Mouse (Mus musculus) embryonic facial prominence, embryonic 10.5 days (tissue): ENCODE results near the gene Kcnh6. TPM values are rescaled to one million over a fixed set of nuclear protein-coding genes. Genes with fewer than 3 reads are reported as not detected.
"Not testable (repeated sequence)": the region's sequence is repeated elsewhere in the genome, so short reads cannot be mapped to it uniquely, and the experiment has no call there.

Source experiments
- DNase-seq: peaks from one replicate; pipeline ENCODE4 v3.0.0-alpha.2; 2017; ENCODE audit warnings: low spot score
- H3K27ac ChIP-seq: fragments of 300-500 bp; sonication (generic); replicated peaks from 2 replicates; pipeline ENCODE4 v1.5.1; 2016; ENCODE audit warnings: mild to moderate bottlenecking
- H3K27me3 ChIP-seq: fragments of 300-500 bp; sonication (generic); replicated peaks from 2 replicates; pipeline ENCODE4 v1.6.1; 2016; ENCODE audit warnings: low read depth, mild to moderate bottlenecking; ENCODE audit not compliant: poor library complexity, severe bottlenecking
- H3K36me3 ChIP-seq: fragments of 300-500 bp; sonication (generic); replicated peaks from 2 replicates; pipeline ENCODE4 v1.6.1; 2016; ENCODE audit warnings: mild to moderate bottlenecking, moderate library complexity
- H3K4me1 ChIP-seq: fragments of 300-500 bp; sonication (generic); 2 replicates; pipeline ENCODE4 v1.6.1; 2016
- H3K4me3 ChIP-seq: fragments of 300-500 bp; sonication (generic); 2 replicates; pipeline ENCODE4 v1.5.1; 2016; ENCODE audit warnings: mild to moderate bottlenecking, moderate library complexity
- H3K9me3 ChIP-seq: fragments of 300-500 bp; sonication (generic); 2 replicates; pipeline ENCODE4 v1.6.1; 2016; ENCODE audit warnings: mild to moderate bottlenecking
- WGBS: fragments of 180-500 bp; shearing (Covaris S2); methylation state at CpG from one replicate; pipeline ENCODE4 v1.1.7; 2016; 5-methylcytosine and 5-hydroxymethylcytosine counted together
- polyA plus RNA-seq: library from polyadenylated mRNA; unstranded; fragments of >200 nt; fragmentation: Nextera tagmentation; extraction: Ambion mirVana; gene quantifications from 2 replicates; pipeline ENCODE4 v1.2.1, GENCODE M21; 2016

Gene Kcnh6
- polyA plus RNA-seq, 1 experiment from 2014 or later, result 0.30 TPM

GRCm38 (mm10) chr11:106025774-106026173, 17.9 kb downstream of the Kcnh6 start:
- H3K27ac ChIP-seq, result no peak overlapping the region
- no peaks in the 10 kb centered on the region for H3K9me3 ChIP-seq
- 83% methylated on average over 3 of the region's 3 CpGs for WGBS
- peaks cover 22% of the 10 kb centered on the region for H3K27me3 ChIP-seq
- H3K4me3 ChIP-seq, result no peak overlapping the region
- peaks cover 9% of the 10 kb centered on the region for H3K36me3 ChIP-seq
- H3K4me1 ChIP-seq, result no peaks in the 10 kb centered on the region
- no peak for DNase-seq

- H3K9me3 ChIP-seq, result no peaks in the 10 kb centered on the region
- H3K36me3 ChIP-seq, result peaks cover 9% of the 10 kb centered on the region
- 43% methylated on average over 11 of the region's 11 CpGs for WGBS
- peak; percentile 64 for DNase-seq
- H3K27ac ChIP-seq, result no peak overlapping the region
- H3K4me3 ChIP-seq, result no peak overlapping the region
- peaks cover 14% of the 10 kb centered on the region for H3K27me3 ChIP-seq
- no peaks in the 10 kb centered on the region for H3K4me1 ChIP-seq
Observed at GRCm38 (mm10) chr11:106026465-106027151, 18.7 kb downstream of the Kcnh6 start.

GRCm38 (mm10) chr11:106027607-106028006, 19.7 kb downstream of the Kcnh6 start:
- Histone ChIP-seq H3K9me3 (peaks cover 2% of the 10 kb centered on the region; the same call in 1 of the 2 replicates), H3K36me3 (peaks cover 9% of the 10 kb centered on the region), H3K4me1 (no peaks in the 10 kb centered on the region), H3K27ac (no peak overlapping the region), H3K27me3 (peaks cover 8% of the 10 kb centered on the region), H3K4me3 (no peak overlapping the region)
- WGBS, result 93% methylated on average over 5 of the region's 5 CpGs
- DNase-seq, result no peak

- peak overlapping the region; percentile 53 for H3K4me3 ChIP-seq
- not testable (repeated sequence) for DNase-seq, H3K36me3 ChIP-seq, H3K9me3 ChIP-seq, H3K27me3 ChIP-seq
- H3K27ac ChIP-seq, result peak overlapping the region; percentile 66; the same call in 1 of the 2 replicates
- H3K4me1 ChIP-seq, result peaks cover 18% of the 10 kb centered on the region
- WGBS, result 54% methylated on average over 15 of the region's 25 CpGs
Observed at GRCm38 (mm10) chr11:106032074-106032473, 24.1 kb downstream of the Kcnh6 start.

- WGBS, result 41% methylated on average over 11 of the region's 11 CpGs
- DNase-seq, result peak; percentile 66
Observed at GRCm38 (mm10) chr11:106033491-106033919, 25.6 kb downstream of the Kcnh6 start.

GRCm38 (mm10) chr11:106034986-106035385, 27.1 kb downstream of the Kcnh6 start:
- Histone ChIP-seq H3K4me1 (peaks cover 34% of the 10 kb centered on the region), H3K27ac (no peak overlapping the region), H3K9me3 (peaks cover 2% of the 10 kb centered on the region; the same call in 1 of the 2 replicates), H3K36me3 (peaks cover 8% of the 10 kb centered on the region; the same call in 1 of the 2 replicates), H3K27me3 (no peaks in the 10 kb centered on the region), H3K4me3 (no peak overlapping the region)
- WGBS, result 88% methylated on average over 9 of the region's 9 CpGs
- no peak for DNase-seq

More at GRCm38 (mm10) chr11:106033491-106033919, 25.6 kb downstream of the Kcnh6 start:
- peaks cover 29% of the 10 kb centered on the region for H3K4me1 ChIP-seq
- H3K27ac ChIP-seq, result peak overlapping the region; percentile 85
- H3K36me3 ChIP-seq, result no peaks in the 10 kb centered on the region
- H3K27me3 ChIP-seq, result no peaks in the 10 kb centered on the region
- H3K4me3 ChIP-seq, result peak overlapping the region; percentile 36
- H3K9me3 ChIP-seq, result peaks cover 2% of the 10 kb centered on the region; the same call in 1 of the 2 replicates

GRCm38 (mm10) chr11:106036548-106037417, 28.9 kb downstream of the Kcnh6 start, which contains the start of gene Dcaf7:
Gene Dcaf7 (plus strand): TSS chr11:106036872.
- WGBS, result under 1% methylated on average over 66 of the region's 66 CpGs
- peaks cover 1% of the 10 kb centered on the region; the same call in 1 of the 2 replicates for H3K9me3 ChIP-seq
- H3K4me3 ChIP-seq, result peak within 1 kb of the TSS; percentile 99
- peaks cover 34% of the 10 kb centered on the region for H3K4me1 ChIP-seq
- DNase-seq, result peak; percentile 98
- H3K27ac ChIP-seq, result peak within 1 kb of the TSS; percentile 90
- H3K27me3 ChIP-seq, result no peaks in the 10 kb centered on the region
- peaks cover 14% of the 10 kb centered on the region; the same call in 1 of the 2 replicates for H3K36me3 ChIP-seq

GRCm38 (mm10) chr11:106037418-106037751, 29.5 kb downstream of the Kcnh6 start:
- under 1% methylated on average over 13 of the region's 13 CpGs for WGBS
- H3K4me3 ChIP-seq, result peak overlapping the region; percentile 99
- peaks cover 34% of the 10 kb centered on the region for H3K4me1 ChIP-seq
- H3K27ac ChIP-seq, result peak overlapping the region; percentile 90
- peak; percentile 77 for DNase-seq
- no peaks in the 10 kb centered on the region for H3K9me3 ChIP-seq
- H3K27me3 ChIP-seq, result no peaks in the 10 kb centered on the region
- peaks cover 14% of the 10 kb centered on the region; the same call in 1 of the 2 replicates for H3K36me3 ChIP-seq

- Histone ChIP-seq H3K9me3 (no peaks in the 10 kb centered on the region), H3K4me3 (no peak overlapping the region), H3K27ac (no peak overlapping the region), H3K4me1 (no peaks in the 10 kb centered on the region), H3K27me3 (no peaks in the 10 kb centered on the region), H3K36me3 (peaks cover 51% of the 10 kb centered on the region)
- no peak for DNase-seq
Observed at GRCm38 (mm10) chr11:106044349-106044748, 36.4 kb downstream of the Kcnh6 start.

GRCm38 (mm10) chr11:106045256-106045655, 37.3 kb downstream of the Kcnh6 start:
- no peak overlapping the region for H3K27ac ChIP-seq
- no peak for DNase-seq
- no peaks in the 10 kb centered on the region for H3K9me3 ChIP-seq
- no peaks in the 10 kb centered on the region for H3K27me3 ChIP-seq
- H3K4me1 ChIP-seq, result no peaks in the 10 kb centered on the region
- H3K36me3 ChIP-seq, result peaks cover 57% of the 10 kb centered on the region
- 85% methylated on average over 1 of the region's 1 CpGs for WGBS
- H3K4me3 ChIP-seq, result no peak overlapping the region

- no peak overlapping the region for H3K4me3 ChIP-seq
- H3K27me3 ChIP-seq, result no peaks in the 10 kb centered on the region
- DNase-seq, result no peak
- no peaks in the 10 kb centered on the region for H3K9me3 ChIP-seq
- 92% methylated on average over 3 of the region's 3 CpGs for WGBS
- peaks cover 57% of the 10 kb centered on the region for H3K36me3 ChIP-seq
- no peak overlapping the region for H3K27ac ChIP-seq
- H3K4me1 ChIP-seq, result no peaks in the 10 kb centered on the region
Observed at GRCm38 (mm10) chr11:106045780-106046179, 37.9 kb downstream of the Kcnh6 start.

GRCm38 (mm10) chr11:106046584-106046983, 38.7 kb downstream of the Kcnh6 start:
- WGBS, result 83% methylated on average over 9 of the region's 9 CpGs

More at GRCm38 (mm10) chr11:106046584-106046983, 38.7 kb downstream of the Kcnh6 start:
- H3K27ac ChIP-seq, result no peak overlapping the region
- H3K4me3 ChIP-seq, result no peak overlapping the region
- no peak for DNase-seq
- H3K27me3 ChIP-seq, result no peaks in the 10 kb centered on the region
- H3K9me3 ChIP-seq, result no peaks in the 10 kb centered on the region
- H3K4me1 ChIP-seq, result no peaks in the 10 kb centered on the region
- H3K36me3 ChIP-seq, result peaks cover 64% of the 10 kb centered on the region
